Mouse (Mus musculus): ENCODE results near the gene Ldhal6b.

The Ldhal6b gene

GRCm38 (mm10) chr17:5410336-5410735 lies 8.2 kb downstream of the Ldhal6b start:
- no peak for DNase-seq (ENCODE audit: low spot score in 2 of 2)

GRCm38 (mm10) chr17:5407030-5407429 lies 11.5 kb downstream of the Ldhal6b start:
- no peak for DNase-seq (ENCODE audit: low spot score in 2 of 2)

DNA sequence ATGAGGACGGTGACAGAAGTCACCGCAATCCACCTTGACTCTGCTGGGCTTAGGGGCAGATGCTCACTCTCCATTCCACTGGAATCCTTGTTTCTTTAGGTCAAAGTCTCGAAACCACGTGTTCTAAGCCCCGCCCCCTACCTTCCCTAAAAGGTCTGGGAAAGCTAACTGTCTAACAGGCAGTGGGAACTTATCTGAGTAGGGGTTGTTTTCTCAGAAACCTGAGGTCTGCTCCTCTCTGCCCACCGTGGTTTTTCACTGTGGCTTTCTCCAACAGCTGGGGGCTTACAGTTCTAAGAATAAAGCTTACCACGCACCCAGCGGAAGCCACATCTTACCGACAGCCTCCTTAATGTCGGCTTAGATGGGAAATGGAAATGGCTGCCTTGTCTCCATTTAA lies 12.0 kb downstream of the Ldhal6b start:
- DNase-seq (ENCODE audit: low spot score in 2 of 2), result no peak

DNA sequence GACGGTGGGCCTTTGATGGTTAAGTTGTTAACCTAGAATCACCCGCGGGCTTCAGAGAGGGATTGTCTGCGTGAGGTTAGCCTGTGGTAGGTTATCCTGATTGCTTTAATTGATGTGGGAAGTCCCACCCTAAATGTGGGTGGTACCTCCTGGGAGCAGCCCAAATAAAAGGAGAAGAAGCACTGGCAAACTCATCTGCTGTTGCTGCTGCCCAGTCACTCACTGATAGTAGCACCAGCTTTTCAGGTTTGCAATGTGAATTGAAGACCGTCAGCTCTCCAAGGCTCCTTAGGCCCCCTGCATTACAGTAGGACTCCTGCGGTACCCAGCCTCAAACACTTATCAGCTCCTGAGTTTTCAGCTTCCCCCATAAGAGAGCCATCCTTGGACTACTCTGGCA lies 14.7 kb downstream of the Ldhal6b start:
- DNase-seq (ENCODE audit: low spot score in 2 of 2), result no peak

GRCm38 (mm10) chr17:5402624-5403023 lies 15.9 kb downstream of the Ldhal6b start:
- DNase-seq (ENCODE audit: low spot score in 2 of 2), result peak; percentile 42 to 51

DNA sequence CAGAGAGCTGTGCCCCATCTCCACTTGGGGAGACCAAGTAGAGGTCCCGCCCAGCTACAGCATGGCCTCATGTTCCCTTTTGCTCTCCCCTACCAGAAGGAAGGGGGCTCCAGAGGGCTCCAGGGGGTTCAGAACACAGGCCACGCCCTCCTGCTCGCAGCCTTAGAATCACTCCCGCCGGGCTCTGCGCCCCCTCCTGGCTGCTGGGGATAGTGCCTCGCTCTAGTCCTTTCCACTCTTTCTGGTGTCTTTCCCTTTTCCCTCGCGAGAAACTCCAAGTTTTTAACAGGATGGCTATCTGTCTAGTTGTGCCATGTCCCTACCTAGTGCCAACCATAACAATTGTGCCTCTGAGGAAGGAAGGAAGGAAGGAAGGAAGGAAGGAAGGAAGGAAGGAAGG lies 16.5 kb downstream of the Ldhal6b start:
- peak in 1 of 2 experiments; percentile 50 for DNase-seq (ENCODE audit: low spot score in 2 of 2)

GRCm38 (mm10) chr17:5401288-5401687 lies 17.3 kb downstream of the Ldhal6b start:
- no peak for DNase-seq (ENCODE audit: low spot score in 2 of 2)

DNA sequence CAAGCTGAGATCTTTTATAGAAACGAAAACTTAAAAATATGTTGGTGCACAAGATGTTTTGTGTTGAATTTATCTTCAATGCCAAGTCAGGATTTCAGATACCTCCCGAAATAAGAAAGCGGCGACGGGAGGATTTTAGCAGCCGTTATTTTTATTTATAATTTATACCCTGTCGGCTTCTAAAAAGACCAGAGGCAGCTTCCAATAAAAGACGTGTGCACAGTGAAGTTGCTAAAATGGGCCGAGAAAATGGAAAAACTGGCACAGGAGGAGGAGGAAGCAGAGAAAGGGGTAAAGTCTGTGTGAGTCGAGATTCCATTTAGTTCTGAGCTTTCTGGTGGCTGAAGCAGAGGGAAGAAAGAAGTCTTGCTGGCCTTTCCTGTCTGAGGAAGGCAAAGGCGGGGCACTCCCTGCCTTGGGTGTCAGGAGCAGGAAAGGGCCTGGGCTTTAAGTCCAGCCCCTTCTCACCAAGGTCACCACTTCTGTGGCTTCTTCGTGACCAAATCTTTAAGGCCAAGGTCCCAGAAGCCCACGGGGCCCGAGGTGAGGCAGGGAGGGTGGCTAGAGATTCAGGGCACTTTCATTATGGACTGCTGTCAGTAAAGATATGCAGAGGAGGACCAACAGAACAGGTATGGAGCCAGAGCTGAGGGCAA lies 18.0 kb downstream of the Ldhal6b start:
- DNase-seq (ENCODE audit: low spot score in 2 of 2), result no peak

GRCm38 (mm10) chr17:5397148-5398007 lies 21.2 kb downstream of the Ldhal6b start:
- DNase-seq (ENCODE audit: low spot score in 2 of 2), result peak; percentile 71 to 88

GRCm38 (mm10) chr17:5396213-5396612 lies 22.4 kb downstream of the Ldhal6b start:
- no peak for DNase-seq (ENCODE audit: low spot score in 2 of 2)

GRCm38 (mm10) chr17:5395454-5396205 lies 22.9 kb downstream of the Ldhal6b start:
- no peak for DNase-seq (ENCODE audit: low spot score in 2 of 2)

- no peak for DNase-seq (ENCODE audit: low spot score in 2 of 2)
These were observed 27.9 kb downstream of the Ldhal6b start for GRCm38 (mm10) chr17:5390682-5391081.

GRCm38 (mm10) chr17:5388351-5388750 lies 30.2 kb downstream of the Ldhal6b start:
- DNase-seq (ENCODE audit: low spot score in 2 of 2), result no peak

DNA sequence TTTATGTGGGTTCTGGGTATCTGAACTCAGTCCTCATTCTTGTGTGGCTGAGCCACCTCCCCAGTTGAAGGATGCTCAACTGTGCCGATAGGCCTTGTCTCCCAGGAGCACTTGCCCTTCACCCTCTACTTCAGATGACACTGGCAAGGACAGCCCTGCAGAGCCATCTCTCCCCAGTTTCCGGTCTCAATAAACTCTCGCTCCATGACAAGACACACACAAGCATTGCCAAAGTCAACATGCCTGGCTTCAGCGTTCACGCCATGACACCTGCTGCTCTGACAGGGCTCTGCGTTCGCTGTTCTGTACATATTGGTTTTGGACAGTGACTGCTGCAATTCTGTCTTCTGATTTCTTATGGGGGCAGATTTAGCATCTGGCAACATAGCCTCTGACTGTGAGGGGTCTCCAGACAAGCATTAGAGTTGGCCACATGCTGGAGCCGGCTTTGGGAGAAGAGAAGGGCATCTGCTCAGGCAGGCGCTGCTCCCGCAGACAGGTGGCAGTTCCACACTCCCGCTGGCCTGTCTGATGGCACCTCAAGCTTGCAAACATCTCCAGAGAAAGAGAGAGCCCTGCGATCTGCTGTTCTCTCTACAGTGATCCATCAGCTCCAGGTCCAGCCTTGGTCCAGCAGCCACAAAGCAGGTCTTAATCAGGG lies 31.6 kb downstream of the Ldhal6b start:
- no peak for DNase-seq (ENCODE audit: low spot score in 2 of 2)

DNA sequence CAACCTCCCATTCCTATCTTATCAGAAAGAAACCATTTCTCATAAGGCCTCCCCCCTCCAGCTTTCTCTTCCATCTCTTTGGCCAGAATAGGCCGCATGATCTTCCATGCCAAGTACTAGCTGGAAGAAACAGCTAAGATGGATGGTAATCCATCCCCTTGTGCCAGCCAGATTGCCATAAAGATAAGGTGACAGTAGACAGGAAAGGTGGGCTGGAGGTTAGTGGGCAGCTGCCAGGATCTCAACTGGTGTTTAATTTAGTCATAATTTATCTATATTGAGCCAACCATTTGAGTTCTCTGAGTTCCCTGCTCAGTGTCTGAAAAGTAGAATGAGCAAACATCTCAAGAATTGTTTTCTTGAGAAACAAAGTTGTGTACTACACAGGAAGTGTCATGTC lies 32.9 kb downstream of the Ldhal6b start:
- DNase-seq (ENCODE audit: low spot score in 2 of 2), result no peak

GRCm38 (mm10) chr17:5377930-5378310 lies 40.6 kb downstream of the Ldhal6b start:
- DNase-seq (ENCODE audit: low spot score in 2 of 2), result no peak

DNA sequence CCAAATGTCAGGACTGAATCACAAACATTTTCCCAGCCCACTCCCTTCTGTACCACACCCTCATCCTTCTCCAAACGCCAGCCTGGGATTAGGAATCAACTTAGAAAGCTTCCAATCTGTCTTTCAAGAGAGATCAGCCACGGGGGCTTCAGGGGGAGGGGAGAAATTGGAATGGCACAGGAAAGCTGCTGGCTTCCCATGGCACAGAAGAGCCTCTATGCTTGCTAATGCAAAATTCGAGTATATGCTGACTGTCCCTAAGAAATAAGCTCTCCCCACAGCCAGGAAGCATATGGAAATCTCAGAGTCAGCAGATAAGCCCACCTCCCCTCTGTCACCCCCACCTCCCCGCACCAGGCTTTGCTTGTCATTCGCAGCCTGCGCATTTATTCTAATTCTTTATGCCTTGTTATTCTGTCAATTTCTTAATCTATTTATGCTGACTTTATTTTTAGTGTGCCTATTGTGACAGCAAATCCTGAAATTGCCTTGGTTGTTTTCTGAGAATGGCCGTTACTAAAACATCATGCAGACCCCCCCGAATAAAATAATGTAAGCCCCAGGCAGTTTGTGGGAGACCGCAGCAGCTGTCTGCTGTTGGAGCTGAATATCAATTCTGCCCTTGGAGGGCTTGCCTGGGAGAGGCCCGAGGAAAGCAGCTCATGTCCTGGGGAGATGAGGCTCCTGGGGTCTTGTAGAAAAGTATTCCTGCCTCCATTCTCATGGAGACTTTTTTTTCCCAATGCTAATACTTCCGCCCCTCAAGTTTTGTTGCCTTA lies 41.2 kb downstream of the Ldhal6b start:
- peak in 1 of 2 experiments; percentile 21 for DNase-seq (ENCODE audit: low spot score in 2 of 2)

GRCm38 (mm10) chr17:5372951-5373350 lies 45.6 kb downstream of the Ldhal6b start:
- DNase-seq (ENCODE audit: low spot score in 2 of 2), result no peak

DNA sequence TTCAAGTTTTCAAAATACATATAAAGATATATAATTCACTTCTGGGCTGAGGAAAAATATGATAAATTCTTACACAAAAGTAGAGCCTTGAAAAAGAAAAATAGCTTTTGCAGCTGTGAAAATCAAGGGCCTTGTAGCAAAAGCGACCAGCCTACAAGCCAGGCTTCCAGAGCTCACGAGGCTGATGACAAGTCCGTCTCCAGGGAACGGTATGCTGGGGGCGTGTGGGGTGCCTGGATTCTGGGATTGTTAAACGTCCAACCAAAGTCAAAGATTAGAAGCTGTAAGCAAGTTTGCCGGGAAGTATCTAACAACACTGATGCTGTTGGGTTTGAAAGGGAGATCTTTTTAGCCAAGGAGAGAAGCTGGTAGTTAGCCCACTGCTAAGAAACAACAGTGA lies 47.0 kb downstream of the Ldhal6b start:
- no peak for DNase-seq (ENCODE audit: low spot score in 2 of 2)

DNA sequence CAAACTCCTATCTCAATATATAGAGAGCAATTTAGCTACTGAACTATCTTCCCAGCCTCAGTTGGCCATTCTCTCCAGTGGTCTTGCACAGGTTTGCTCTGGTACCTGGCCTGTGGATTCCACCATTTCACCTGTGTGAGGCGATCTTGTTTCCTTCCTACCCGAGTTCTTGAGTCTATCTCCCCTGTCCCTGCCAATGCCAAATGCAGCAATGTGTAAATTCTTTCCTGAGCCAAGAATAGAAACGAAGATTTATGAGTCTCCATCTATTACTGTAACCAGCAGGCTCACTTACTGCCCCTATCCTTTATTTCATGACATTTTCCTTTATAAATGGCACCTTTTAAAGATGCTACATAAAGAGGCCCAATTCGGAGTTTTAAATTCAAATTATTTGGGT lies 47.5 kb downstream of the Ldhal6b start:
- no peak for DNase-seq (ENCODE audit: low spot score in 2 of 2)
